Mouse (Mus musculus) left cerebral cortex, adult 2 months (tissue): ENCODE results near the gene Zbtb16. TPM values are rescaled to one million over a fixed set of nuclear protein-coding genes. Genes with fewer than 3 reads are reported as not detected.

Experiments used
- DNase-seq, 2 experiments: peaks; one replicate each; pipeline ENCODE4 v3.0.0; 2021 to 2022; ENCODE audit warnings: low spot score in 2 of 2, mixed read lengths in 1 of 2; ENCODE audit errors: extremely low spot score in 1 of 2
- H3K27ac ChIP-seq: fragments of 200-600 bp; 2 replicates; pipeline ENCODE4 v1.8.1; 2022
- H3K4me3 ChIP-seq: fragments of 200-600 bp; 2 replicates; pipeline ENCODE4 v1.8.1; 2022
- CTCF ChIP-seq: fragments of 200-600 bp; IDR thresholded peaks from 2 replicates; pipeline ENCODE4 v1.8.1; 2022; ENCODE audit warnings: antibody characterized with exemption, mild to moderate bottlenecking, moderate library complexity
- intact Hi-C: fragments of 180-260 bp; cut with DNase I; formaldehyde crosslinking; loops from one replicate; pipeline ENCODE4 v1.15.1; 2025
- total RNA-seq, 2 experiments: library from RNA; stranded (reverse); gene quantifications; 2 replicates each; pipeline ENCODE4 v1.2.3; 2021

Gene Zbtb16
- total RNA-seq, 2 experiments from 2014 or later = 92.9 to 111 TPM

GRCm38 (mm10) chr9:48701296-48701695 lies 134.7 kb downstream of the Zbtb16 start:
- intact Hi-C loops = no loop called here
- DNase-seq = no peak
- Histone ChIP-seq H3K27ac (no peak overlapping the region), H3K4me3 (no peak overlapping the region)
- TF ChIP-seq CTCF = no peak

GRCm38 (mm10) chr9:48700871-48701270 lies 135.2 kb downstream of the Zbtb16 start:
- no peak for DNase-seq
- TF ChIP-seq CTCF = no peak
- intact Hi-C loops = no loop called here
- no peak overlapping the region for H3K27ac ChIP-seq
- H3K4me3 ChIP-seq = no peak overlapping the region

GRCm38 (mm10) chr9:48697470-48697815 lies 138.6 kb downstream of the Zbtb16 start:
- Histone ChIP-seq H3K27ac (no peak overlapping the region), H3K4me3 (no peak overlapping the region)
- TF ChIP-seq CTCF = no peak
- intact Hi-C loops = no loop called here
- no peak for DNase-seq

GRCm38 (mm10) chr9:48696731-48697469 lies 139.1 kb downstream of the Zbtb16 start:
- H3K27ac ChIP-seq = no peak overlapping the region
- no peak overlapping the region for H3K4me3 ChIP-seq
- TF ChIP-seq CTCF = no peak

GRCm38 (mm10) chr9:48696330-48696729 lies 139.7 kb downstream of the Zbtb16 start:
- no peak overlapping the region for H3K4me3 ChIP-seq

More at GRCm38 (mm10) chr9:48696731-48697469, 139.1 kb downstream of the Zbtb16 start:
- intact Hi-C loops = no loop called here
- DNase-seq = no peak

GRCm38 (mm10) chr9:48695796-48696195 lies 140.2 kb downstream of the Zbtb16 start:
- Histone ChIP-seq H3K4me3 (no peak overlapping the region), H3K27ac (no peak overlapping the region)
- intact Hi-C loops = no loop called here
- no peak for TF ChIP-seq CTCF
- no peak for DNase-seq

More at GRCm38 (mm10) chr9:48696330-48696729, 139.7 kb downstream of the Zbtb16 start:
- no peak for DNase-seq
- H3K27ac ChIP-seq = no peak overlapping the region
- no peak for TF ChIP-seq CTCF
- intact Hi-C loops = no loop called here

- intact Hi-C loops = no loop called here
- no peak for TF ChIP-seq CTCF
- Histone ChIP-seq H3K4me3 (no peak overlapping the region), H3K27ac (no peak overlapping the region)
- no peak for DNase-seq
Measured at GRCm38 (mm10) chr9:48694616-48695061, 141.4 kb downstream of the Zbtb16 start.

- no peak for DNase-seq
- no peak overlapping the region for H3K4me3 ChIP-seq
- intact Hi-C loops = no loop called here
- H3K27ac ChIP-seq = no peak overlapping the region
- TF ChIP-seq CTCF = no peak
Measured at GRCm38 (mm10) chr9:48693696-48694095, 142.3 kb downstream of the Zbtb16 start.

- intact Hi-C loops = no loop called here
- Histone ChIP-seq H3K4me3 (no peak overlapping the region), H3K27ac (no peak overlapping the region)
- TF ChIP-seq CTCF = no peak
- DNase-seq = no peak
Measured at GRCm38 (mm10) chr9:48689718-48689980, 146.4 kb downstream of the Zbtb16 start.

- DNase-seq = no peak
- H3K4me3 ChIP-seq = no peak overlapping the region
- intact Hi-C loops = no loop called here
- no peak for TF ChIP-seq CTCF
- no peak overlapping the region for H3K27ac ChIP-seq
Measured at GRCm38 (mm10) chr9:48688859-48689717, 146.9 kb downstream of the Zbtb16 start.

GRCm38 (mm10) chr9:48687891-48688290 lies 148.1 kb downstream of the Zbtb16 start:
- no peak overlapping the region for H3K27ac ChIP-seq
- intact Hi-C loops = no loop called here
- H3K4me3 ChIP-seq = no peak overlapping the region
- no peak for TF ChIP-seq CTCF
- DNase-seq = no peak

- H3K4me3 ChIP-seq = no peak overlapping the region
- intact Hi-C loops = no loop called here
- TF ChIP-seq CTCF = no peak
- H3K27ac ChIP-seq = no peak overlapping the region; the same call in 1 of the 2 replicates
- DNase-seq = no peak
Measured at GRCm38 (mm10) chr9:48685721-48686120, 150.3 kb downstream of the Zbtb16 start.
